Mouse (Mus musculus) cerebellum, adult 2 months (tissue): ENCODE measurements around the gene Ksr1.

ENCODE experiments used
- CTCF ChIP-seq: fragments of 200-500 bp; IDR thresholded peaks from 2 replicates; pipeline ENCODE4 v1.5.1; 2011; ENCODE audit warnings: low read depth, mild to moderate bottlenecking, control low read depth, low read length, moderate library complexity, borderline replicate concordance; ENCODE audit not compliant: insufficient read depth
- POLR2A ChIP-seq: fragments of 200-500 bp; IDR thresholded peaks from 2 replicates; pipeline ENCODE4 v1.6.1; 2011; ENCODE audit warnings: low read length, control low read depth, borderline replicate concordance; ENCODE audit not compliant: insufficient read depth

- TF ChIP-seq POLR2A (no peak), CTCF (no peak)
Observed at GRCm38 (mm10) chr11:79128233-79128632, 18.0 kb downstream of the Ksr1 start.
